Mouse (Mus musculus) inflammation-experienced regulatory T-cells, adult 16 weeks (primary cell): Measurements from ENCODE around the gene Gm28434. TPM values are rescaled to one million over a fixed set of nuclear protein-coding genes. Genes with fewer than 3 reads are reported as not detected.

Experiments
- polyA plus RNA-seq: library from polyadenylated mRNA; unstranded; fragments of 100-300 nt; shearing (Covaris generic); gene quantifications from one replicate; pipeline ENCODE4 v1.2.1, GENCODE M21; 2017

Gm28434 gene
- polyA plus RNA-seq: not detected

DNA sequence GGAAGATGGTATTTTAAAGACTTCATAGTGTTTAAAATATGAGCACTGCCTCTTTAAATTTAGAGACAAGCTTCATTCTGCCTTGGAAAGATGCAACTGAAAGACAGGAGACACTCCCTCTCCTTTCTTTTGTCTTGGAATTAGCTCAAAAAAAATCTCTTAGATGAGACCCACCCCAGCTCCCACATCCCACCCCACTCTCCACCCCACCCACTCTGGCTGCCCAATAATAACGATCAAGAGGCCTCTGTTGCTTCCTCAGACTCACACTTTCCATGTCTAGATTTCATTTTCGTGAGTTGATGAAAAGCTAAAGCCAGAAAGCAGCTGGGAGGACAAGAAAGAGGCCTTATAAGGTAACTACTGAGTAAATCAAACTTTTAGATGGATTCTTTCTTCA lies at the start of gene Gm28434, which contains the start of gene 2310003L06Rik:
Gene Gm28434 (plus strand): TSS at position 317 of the 400 bp plus-strand sequence.
Gene 2310003L06Rik (plus strand): TSS at position 259 of the 400 bp plus-strand sequence.

GRCm38 (mm10) chr5:87925372-87925771 lies 43.9 kb upstream of the Gm28434 start, which contains the start of gene Csn3:
Csn3 (plus strand) TSS chr5:87925579.

GRCm38 (mm10) chr5:87979139-87979538 lies 9.8 kb downstream of the Gm28434 start, which contains the start of gene Cabs1:
Cabs1 (plus strand) TSS chr5:87979439.

DNA sequence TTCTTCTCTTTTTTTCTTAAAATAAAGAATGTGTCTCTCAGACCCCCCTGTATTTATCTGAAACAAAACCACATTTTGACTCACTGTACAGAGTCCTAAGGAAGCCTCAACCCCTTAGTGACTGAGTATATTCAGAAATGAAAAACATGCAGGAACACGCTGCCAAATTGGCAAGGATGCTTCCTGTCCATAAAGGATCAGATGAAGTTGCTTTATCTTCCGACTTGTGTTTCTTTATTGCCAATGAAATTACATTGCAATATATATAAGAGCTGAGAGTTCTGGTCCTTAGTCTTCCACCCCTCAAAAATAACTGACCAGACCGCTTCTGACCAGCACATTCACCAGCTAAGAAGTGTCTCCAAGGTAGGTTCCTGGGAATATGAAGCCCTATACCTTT lies 32.9 kb downstream of the Gm28434 start, which contains the start of gene Smr3a:
Gene Smr3a (plus strand): TSS at position 301 of the 400 bp plus-strand sequence.

Other genes starting within 250 kb of the Gm28434 start
- gene Csn1s2a, start 194.9 kb upstream of the Gm28434 start, polyA plus RNA-seq: not detected
- not detected for gene Csn1s2b, start 161.4 kb upstream of the Gm28434 start, polyA plus RNA-seq
- gene Prr27, start 143.8 kb upstream of the Gm28434 start, polyA plus RNA-seq: not detected
- not detected for gene Odam, start 84.5 kb upstream of the Gm28434 start, polyA plus RNA-seq
- gene Csn3, start 43.9 kb upstream of the Gm28434 start, polyA plus RNA-seq: not detected
- gene 2310003L06Rik, start 58 bp upstream of the Gm28434 start, polyA plus RNA-seq: 0.24 TPM
- gene Cabs1, start 9.9 kb downstream of the Gm28434 start, polyA plus RNA-seq: not detected
- gene Smr3a, start 33.0 kb downstream of the Gm28434 start, polyA plus RNA-seq: not detected
- not detected for gene Smr2, start 117.0 kb downstream of the Gm28434 start, polyA plus RNA-seq
- gene Gm11116, start 142.0 kb downstream of the Gm28434 start, polyA plus RNA-seq: not detected
- gene Gm11115, start 184.6 kb downstream of the Gm28434 start, polyA plus RNA-seq: not detected